Mouse (Mus musculus) brain, adult 2 months (tissue): Measurements from ENCODE around the gene Cgnl1.
"Not testable (repeated sequence)": the region's sequence is repeated elsewhere in the genome, so short reads cannot be mapped to it uniquely, and the experiment has no call there.

Experiments
- DNase-seq: peaks from one replicate; pipeline ENCODE4 v3.0.0; 2011; ENCODE audit warnings: low read depth, low spot score

The Cgnl1 gene

DNA sequence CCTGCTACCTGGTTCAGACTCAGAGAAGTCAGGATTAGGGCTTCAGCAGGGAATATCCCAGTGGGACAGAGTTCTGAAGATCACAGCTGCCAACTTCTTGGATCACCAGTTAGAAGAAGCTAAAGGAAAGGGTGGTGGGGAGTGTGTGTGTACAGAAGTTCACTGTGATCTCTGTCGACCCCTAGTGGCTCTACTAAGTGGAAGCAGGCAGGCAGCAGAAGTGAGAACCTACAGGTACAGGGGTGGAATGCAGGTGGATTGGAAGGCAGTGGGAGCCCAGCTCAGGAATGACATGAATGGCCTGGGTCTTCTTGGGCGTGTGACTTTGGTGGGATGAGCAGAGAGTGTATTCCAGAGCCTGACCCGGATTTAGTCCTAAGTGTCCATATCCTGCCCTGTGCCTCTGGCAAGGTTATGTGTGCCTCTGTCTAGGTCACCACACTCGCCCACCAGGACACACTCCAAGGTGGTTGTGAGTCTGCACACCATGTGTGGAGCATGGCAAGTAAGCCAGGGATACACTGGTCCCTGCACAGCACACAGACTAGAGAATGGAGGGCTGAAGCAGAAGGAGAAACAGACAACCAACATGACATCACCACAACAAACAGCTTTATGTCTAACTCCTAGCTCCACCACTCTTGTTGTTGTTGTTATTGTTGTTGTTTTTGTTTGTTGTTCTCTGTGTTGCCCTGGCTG, 147.4 kb downstream of the Cgnl1 start:
- peak; percentile 73 for DNase-seq

DNA sequence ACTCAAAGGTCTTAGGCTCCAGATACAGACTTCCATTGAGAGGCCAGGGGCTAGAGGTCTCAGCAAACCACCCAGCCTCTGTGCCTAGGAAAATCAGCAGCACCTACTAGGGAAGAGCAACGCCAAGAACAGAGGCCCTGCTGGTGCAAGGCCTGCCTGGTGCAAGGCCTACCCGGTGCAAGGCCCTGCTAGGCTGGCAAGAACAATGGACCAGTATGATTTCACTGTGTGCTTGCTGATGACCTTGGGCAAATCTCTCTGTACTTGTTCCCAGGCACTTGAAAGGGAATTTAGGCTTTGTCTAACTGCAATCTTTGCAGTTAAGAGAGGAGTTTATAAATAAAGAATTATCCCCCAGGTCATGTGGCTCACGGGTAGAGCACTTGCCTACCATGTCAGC, 148.8 kb downstream of the Cgnl1 start:
- peak; percentile 24 for DNase-seq

DNA sequence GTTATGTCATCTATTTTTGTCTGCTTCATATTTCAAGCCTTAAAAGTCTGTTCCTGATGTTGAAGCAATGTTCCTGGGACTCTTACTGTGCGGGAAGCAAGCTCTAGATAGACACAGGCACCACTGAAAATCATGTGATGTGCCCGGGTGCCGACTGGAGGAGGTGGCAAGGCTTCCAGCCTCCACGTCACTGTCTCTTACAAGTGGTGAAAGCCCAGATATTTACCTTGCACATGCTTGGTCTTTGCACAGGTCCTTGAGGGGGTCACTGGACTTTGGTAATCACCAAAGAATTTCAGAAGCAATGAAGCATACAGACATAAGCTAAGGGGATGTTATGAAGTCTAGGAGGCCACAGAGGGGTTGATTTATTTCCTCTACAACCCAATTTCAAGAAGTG, 149.4 kb downstream of the Cgnl1 start:
- no peak for DNase-seq

DNA sequence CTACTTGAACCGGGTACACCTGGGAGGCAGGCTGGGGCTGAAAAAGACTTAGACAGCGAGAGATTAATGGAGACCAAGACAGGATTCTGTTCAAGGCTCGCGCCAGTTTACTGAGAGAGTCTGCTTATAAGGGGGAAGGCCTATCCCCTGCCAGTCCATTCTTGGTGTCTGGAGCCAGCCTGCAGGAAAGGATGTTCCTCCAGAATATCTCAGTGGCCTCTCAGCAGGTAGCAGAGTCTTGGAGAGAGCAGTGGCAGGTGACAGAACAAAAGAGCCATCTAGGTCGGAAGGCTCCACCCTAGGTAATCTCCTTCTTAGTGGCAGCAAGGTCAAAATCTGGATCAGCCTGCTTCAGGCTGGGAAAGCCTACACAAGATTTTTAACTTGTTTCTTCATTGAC, 151.3 kb downstream of the Cgnl1 start:
- DNase-seq, result not testable (repeated sequence)

DNA sequence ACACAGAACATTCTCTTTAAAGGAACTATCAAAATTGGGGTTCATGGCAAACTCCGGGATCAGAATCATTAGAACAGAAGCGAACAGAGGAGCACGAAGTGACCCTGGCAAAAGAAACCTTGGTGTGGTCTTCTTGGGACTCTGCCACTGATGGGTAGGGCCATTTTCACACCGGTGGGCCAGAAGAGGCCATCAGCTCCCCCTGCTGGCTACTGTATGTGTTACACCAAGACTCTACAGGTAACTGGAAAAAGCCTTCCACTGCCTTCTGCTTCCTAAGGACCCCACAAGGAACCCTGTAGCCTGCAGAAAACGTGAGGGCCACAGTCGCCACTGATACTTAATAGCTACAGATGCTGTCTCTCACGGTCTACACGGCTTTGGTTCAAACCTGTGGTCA, 154.0 kb downstream of the Cgnl1 start:
- DNase-seq, result peak; percentile 28

DNA sequence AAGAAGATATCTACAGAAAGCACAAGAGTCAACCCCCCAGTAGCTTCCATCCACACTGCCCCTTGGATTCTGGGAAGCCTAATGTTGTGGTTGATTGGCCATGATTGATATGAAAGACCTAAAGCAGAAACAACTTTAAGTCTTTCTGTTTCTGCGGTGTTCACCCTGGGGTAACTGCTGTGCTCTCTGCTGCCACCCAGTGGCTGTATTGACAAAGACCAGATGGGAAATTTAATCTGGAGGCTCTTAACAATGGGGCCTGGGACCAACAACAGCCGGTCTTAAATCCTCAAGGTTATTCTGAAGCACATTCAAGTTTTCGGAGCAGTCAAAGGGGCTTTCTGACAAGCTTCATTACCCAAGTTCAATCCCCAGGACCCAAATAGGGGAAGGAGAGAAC, 155.2 kb downstream of the Cgnl1 start:
- peak; percentile 79 for DNase-seq

DNA sequence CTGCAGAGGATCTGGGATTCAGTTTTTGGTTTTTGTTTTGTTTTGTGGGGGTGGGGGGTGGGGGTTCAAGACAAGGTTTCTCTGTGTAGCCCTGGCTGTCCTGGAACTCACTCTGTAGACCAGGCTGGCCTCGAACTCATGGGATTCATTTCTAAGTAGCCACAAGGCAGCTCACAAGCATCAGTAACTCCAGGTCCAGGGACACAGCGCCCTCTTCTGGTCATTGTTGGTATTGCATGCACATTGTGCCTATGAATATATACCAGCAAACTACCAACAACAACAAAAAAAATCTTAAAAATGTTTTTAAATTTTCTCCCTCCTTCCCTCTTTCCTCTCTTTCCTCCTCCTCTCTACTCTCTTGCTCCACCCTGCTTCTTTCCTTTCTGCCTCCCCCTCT, 156.8 kb downstream of the Cgnl1 start:
- no peak for DNase-seq

DNA sequence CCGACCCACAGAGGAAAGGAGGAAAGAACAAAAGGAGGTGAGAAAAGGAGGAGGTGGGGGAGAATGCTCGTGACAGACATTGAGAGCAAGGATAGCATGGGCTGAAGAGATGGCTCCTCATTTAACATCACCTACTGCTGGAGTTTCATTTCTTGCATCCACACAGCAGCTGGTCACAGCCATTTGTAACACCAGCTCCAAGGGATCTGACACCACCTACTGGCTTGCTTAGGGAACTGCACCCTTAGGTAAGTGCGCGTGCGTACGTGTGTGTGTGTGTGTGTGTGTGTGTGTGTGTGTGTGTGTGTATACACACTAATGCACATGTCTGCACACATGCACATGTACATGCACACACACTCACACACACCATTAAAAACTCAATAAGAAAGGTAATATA, 158.4 kb downstream of the Cgnl1 start:
- DNase-seq, result no peak

DNA sequence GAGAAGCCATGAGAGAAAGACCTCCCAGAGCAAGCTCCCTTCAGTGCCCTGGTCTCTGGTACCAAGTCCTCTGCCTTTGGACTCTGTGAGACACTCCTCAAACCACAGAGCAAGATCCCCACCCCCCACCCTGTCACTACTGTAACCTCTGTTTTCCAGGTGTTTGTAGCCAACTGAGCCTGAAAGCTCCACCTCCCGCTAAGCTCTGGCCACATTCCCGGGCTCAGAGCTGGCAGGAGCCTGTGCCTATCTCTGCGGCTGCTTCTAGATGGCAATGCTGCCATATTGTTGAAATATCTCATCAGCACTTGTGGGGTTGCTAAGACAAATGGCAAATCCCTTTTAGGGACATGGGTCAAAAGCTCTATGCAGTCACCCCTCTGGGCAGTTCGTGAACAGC, 159.5 kb downstream of the Cgnl1 start:
- DNase-seq, result no peak

DNA sequence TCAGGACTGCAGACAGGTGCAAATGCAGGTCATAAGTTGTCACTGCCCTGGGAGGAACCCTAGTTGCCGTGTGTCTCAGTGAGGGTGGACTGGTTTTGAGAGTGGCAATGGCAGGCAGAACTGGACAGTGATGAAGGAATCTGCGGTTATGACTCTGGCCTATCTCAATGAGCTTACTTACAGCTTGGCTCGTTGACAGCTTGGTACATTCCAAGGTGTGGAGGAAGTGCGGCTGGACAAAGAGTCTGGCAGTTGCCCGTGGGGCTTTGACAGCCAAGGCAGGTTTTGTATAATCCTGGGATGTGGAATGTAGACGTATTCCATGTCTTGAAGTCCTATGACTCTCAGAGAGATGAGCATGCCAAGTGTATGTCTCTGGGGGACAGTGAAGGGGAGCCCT, 162.4 kb downstream of the Cgnl1 start:
- no peak for DNase-seq

DNA sequence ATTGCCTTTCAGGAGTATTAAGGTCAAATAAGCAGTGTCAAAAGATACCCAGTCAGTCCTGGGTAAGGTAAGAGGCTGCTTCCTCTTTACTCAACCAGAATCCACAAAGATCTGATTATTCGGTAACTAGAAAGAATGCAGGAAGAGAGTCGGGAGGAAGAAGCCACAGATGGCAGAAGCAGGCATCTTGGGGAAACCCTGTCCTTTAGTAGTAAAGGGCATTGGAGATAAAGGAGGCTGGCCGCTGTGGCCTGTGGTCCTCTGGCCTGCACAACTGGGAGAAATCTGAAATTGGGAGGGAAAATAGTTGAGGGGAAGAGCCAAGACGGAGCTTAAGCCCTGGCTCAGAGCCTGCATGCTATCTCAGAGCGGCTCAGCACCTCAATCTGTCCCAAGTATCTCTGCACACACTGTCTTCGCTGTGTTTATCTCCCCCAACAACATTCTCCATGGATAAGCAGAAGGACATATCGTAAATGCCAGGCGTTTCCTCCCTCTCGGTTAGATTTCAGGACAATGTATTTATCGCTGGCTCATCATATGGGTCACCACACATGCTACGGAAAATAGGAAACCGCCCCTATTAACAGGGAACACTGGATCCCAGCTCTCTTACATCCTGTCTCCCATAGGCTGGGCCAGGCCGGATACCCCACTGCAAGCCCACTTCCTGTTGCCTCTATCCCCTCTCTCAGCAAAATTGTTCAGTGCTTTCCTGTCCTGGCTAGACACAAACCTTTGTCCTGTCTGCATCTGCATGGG, 164.9 kb downstream of the Cgnl1 start:
- no peak for DNase-seq

DNA sequence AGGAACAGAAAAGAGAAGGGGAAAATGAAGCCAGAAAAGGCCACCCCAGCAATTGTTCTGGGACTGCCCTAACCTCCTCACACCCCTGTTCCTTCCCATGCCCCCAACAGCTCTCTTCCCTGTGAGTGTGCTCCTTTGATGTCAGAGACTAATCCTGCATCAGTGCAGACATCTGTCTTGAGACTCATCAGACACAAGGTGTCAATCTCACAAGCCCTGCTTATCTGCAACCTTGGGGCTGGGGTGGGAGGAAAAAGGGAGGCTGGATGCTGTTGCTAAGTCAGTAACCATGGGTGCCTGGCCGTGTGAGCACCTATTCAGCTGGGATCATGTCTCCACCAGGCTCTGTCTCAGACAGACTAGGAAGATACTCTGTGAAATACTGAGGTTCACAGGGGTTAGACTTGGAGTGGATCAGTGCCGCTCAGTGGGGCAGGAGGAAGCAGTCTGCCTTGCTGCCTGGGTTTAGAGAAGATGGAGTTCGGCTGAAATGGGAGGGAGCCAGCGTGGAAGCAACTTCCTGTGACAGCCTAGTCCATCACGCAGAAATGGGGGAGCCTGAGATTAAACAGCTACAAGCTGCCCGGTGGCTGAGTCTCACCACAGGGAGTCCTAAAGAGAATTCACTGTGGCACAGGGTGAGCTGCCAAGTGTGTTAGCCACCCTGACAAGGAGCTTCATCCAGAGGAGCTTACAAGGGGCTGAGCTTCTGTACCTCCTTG, 166.3 kb downstream of the Cgnl1 start:
- no peak for DNase-seq

DNA sequence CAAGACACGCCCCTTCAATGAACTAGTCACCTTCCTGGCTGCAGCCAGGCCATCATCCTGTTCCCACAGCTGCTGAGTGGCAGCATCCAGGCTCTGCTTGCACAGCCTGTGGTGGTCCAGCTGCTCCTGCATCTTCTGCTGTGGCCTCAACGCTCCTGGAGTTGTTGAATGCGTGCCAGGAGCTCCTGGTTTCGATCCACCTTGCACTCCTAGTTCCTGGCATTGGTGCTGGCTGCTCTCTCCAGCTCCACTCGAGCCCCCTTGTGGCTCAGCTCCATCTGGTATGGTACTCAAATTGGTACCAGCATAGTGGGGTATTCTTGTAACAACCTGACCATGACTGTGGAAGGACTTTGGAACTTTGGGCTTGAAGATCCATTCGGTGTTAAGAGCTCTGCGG, 171.5 kb downstream of the Cgnl1 start:
- no peak for DNase-seq

DNA sequence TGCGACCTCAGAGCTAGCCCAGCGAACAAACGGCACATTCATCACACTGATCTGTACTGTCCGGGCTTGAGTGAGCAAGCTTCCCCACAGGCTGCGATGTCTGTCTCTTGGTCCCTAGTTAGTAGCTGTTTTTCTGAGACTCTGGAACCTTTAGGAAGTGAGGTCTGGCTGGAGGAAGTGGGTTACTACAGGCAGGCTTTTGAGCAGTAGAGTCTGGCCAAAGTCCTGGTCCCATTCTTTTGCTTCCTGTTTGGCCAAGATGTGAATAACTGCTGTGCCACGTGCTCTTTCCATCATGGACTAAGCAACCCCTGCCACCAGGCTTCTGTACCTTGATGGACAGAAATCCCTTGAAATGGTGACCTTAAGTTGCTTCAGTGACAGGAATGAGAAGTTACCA, 174.5 kb downstream of the Cgnl1 start:
- DNase-seq, result no peak

DNA sequence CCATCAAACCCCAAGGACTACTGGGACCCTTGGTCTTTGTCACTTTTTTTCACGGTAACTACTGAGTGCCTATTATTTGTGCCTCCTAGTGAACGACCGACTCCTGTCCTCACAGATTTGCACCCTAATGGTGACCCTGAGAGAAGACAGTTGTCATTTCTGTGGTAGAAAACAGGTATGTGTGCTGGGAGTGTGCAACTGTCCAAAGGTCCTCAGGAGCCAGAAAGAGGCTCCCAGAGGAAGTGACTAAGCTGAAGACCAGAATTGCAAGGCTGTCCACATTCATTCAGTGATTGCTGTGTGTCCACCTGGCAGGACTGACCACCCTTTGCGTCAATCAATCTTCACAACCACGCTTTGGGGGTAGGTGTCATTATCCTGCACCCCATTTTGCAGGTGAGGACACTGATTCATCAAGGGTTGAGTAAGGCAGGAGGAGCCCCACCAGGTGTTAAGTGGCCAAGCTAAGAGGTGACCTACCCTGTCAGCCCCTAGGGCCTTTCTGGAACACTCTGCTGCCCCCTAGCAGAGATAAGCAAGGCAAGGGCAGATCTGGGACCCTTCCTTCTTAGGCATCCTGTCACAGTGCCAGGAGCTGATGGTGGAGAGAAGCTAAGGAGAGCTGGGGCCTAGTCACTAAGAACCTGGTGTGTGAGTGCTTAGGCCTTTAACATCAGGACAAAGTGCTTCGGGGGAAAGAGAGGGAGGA, 178.7 kb downstream of the Cgnl1 start:
- DNase-seq, result no peak

DNA sequence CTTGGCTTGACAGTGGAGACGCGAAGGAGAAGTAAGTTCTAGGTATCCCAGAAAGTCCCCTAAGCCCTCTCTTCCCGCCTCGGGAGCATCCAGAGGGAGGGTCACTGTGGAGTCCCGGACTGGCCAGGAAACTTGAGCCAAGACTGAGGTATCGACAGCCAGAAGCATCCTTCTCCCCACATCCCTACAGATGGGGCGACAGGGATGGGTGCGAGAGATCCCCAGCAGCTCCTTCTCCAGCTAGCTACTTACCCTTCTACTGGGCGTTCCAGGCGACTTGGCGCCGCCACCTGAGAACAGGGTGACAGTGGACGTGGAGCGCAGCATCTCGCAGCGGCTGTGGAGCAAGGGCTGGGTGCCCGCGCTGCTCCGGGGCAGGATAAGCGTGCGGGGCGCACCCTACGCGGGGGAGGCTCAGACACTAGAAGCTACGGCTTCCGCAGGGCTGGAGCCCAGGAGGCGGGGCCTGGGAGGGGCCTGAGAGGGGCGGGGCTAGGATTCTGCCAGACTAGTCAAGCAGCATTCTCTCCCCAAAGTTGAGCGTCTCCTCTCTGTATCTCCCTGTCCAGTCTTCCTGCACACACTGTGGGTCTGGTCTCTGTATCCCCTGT, 179.4 kb downstream of the Cgnl1 start, which contains the start of gene Myzap:
TSS of gene Myzap (minus strand) at position 423 of the 611 bp plus-strand sequence.
- peak; percentile 50 for DNase-seq

DNA sequence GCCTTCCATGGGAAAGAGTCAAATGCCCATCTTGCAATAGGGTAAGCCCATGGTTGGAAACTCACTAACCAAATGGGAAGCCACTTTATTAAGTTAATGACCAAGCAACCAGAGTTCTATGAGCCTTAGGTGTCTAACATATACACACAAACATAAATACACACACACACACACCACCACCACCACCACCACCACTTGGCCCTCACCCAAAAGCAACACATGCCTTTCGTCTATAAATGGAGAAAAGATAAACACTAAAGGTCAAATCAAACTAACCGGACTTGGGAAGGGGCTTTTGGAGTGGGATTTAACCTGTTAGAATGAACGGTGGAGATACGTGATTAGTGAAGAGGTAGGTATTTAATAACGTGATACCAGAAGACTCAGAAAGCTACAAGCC, 180.3 kb downstream of the Cgnl1 start:
- DNase-seq, result no peak

DNA sequence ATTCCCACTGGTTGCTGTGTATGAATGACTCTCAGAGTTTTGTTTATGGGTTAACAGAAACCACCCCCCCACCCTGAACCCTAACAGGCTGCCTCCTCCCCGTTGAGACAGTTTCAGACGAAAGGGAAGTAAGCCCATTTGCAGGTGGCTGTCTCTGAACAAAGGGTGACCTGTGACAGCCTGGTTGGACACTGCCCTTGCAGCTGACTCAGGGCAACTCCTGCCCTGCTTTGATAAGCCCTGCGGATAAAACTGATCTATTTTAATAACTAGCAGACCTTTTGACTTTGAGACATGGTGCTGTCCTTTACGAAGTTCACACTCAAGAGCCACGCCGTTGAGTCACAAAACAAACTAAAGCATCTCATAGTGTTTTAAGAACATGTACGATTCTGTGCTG, 181.6 kb downstream of the Cgnl1 start:
- DNase-seq, result no peak

DNA sequence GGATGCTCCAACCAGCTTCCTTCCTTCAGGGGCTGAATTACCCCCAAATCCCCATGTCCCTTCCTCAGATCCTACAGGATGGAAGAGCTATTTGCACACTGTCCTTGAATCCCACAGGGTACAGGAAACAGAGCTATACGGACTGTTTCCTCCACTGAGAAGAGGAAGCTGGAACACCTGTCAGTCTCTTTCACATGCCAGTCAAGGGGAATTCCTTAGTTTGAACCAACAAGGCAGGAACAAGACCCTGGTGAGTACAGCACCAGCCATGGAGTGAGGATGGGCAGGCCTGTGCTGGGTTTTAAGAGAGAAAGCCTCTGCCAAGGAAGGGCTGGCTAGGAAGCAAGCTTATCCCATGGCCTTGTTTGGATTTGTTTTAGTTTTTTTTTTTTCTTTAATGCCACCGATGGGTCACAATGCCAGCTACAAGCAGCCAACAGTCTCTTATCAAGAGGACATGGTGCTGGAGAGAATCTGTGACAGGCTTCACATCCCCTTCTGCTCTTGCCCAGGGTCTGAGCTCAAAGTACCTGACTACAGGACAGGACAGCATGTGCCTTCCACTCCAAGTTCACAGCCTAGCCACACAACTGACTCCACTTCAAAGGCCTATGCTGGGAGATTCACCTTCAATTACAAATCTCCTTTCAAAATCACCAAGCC, 182.3 kb downstream of the Cgnl1 start:
- DNase-seq, result no peak

DNA sequence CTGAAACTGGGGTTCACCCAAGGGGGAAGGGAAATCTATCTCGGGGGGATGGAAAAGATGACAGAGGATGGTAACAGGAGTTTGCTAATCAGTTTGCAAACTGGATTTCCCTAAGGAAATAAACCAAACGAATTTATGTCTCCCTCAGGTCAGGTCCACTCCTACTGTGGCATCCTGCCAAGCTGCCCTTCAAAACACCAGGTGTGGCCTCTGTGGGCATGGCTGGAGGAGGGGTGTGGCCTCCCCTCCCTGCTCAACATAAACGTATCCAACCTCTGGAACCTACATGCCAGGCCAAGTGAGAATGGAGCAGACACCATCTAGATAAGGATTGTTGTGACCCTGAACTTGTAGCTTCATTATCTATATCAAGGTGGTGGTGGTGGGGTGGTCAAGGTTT, 185.0 kb downstream of the Cgnl1 start:
- no peak for DNase-seq

DNA sequence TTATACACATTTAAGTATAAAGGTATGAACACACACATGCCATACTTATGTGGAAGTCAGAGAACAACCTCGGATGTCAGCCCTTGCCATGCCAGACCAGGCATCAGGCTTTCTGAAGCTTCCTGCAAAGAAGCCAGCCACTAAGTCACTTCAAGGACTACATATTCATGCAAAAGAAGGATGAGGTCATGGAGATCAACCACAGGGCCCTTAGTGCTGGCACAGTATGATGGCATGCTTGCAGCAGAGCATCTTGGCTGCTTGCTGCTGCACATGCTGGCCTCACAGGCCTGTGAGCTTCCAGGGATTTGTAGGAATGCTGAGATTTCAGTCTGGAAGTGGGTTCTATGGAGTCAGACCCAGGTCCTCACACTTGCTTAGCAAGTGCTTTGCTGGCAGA, 188.6 kb downstream of the Cgnl1 start:
- DNase-seq, result no peak
